Mouse (Mus musculus) erythroblast, embryonic 14.5 days (primary cell): ENCODE results near the gene Dab2ip. TPM values are rescaled to one million over a fixed set of nuclear protein-coding genes. Genes with fewer than 3 reads are reported as not detected.

Experiments used
- H3K27me3 ChIP-seq: 2 replicates; pipeline ENCODE4 v1.6.1; 2012; ENCODE audit warnings: inconsistent platforms; ENCODE audit not compliant: control insufficient read depth
- H3K36me3 ChIP-seq: 2 replicates; pipeline ENCODE4 v1.6.1; 2012; ENCODE audit warnings: mild to moderate bottlenecking, inconsistent platforms; ENCODE audit not compliant: control insufficient read depth
- H3K4me1 ChIP-seq: 2 replicates; pipeline ENCODE4 v1.6.1; 2012; ENCODE audit warnings: inconsistent platforms; ENCODE audit not compliant: control insufficient read depth
- H3K4me3 ChIP-seq: replicated peaks from 2 replicates; pipeline ENCODE3; 2012; ENCODE audit warnings: moderate library complexity, mild to moderate bottlenecking, inconsistent platforms
- H3K9me3 ChIP-seq: 2 replicates; pipeline ENCODE4 v1.6.1; 2012; ENCODE audit warnings: low read length, inconsistent platforms, mixed read lengths; ENCODE audit not compliant: control insufficient read depth
- GATA1 ChIP-seq: IDR thresholded peaks from 2 replicates; pipeline ENCODE4 v1.6.1; 2012; ENCODE audit warnings: low read length, inconsistent platforms, mixed read lengths
- TAL1 ChIP-seq: IDR thresholded peaks from 3 replicates; pipeline ENCODE4 v1.6.1; 2012; ENCODE audit warnings: low read length, inconsistent platforms, mixed read lengths
- polyA plus RNA-seq: library from polyadenylated mRNA; stranded (reverse); fragments of >175 nt; gene quantifications from 2 replicates; pipeline ENCODE4 v1.2.3, GENCODE M21; 2012

Gene Dab2ip
- polyA plus RNA-seq, 1 experiment = 0.20 TPM

DNA sequence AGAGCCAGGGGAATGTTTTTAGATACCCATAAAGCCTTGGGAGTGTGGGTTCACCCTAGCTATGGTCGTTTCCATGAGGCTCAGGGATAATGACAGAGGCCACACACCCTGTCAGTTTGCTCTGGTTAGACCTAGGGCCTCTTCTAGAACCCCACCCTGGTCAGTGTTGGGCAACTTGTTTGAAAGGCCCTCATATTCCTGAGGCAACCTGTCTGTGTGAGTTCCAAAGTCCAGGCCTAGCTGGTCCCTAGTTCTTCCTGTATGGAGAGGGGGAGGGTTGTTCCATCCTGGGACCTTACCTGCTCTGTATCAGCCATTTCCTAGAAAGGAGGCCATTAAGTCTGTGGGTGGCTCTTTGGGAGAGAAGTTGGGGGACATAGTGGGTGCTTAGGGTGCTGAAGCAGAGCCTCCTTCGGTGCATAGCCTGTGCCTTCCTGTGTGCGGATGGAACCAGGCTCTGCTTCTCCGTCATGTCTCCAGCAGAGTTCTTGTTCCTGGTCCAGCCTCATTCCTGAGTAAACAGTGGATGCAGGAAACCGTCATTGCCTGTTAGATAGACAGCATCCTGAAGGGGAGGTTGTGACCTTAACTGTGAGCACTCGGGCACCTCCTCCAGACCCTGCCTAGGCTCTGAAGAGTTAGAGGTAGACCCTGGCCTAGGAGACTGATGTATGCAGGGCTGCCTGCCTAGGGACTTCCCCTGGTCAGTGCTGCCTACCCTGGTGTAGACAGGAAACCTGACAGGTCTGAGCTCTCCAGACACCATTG, 59.0 kb downstream of the Dab2ip start:
- no peaks in the 10 kb centered on the region for H3K9me3 ChIP-seq
- TF ChIP-seq TAL1 = no peak
- H3K4me3 ChIP-seq = no peak overlapping the region
- no peaks in the 10 kb centered on the region; the same call in 1 of the 2 replicates for H3K4me1 ChIP-seq
- peaks cover 21% of the 10 kb centered on the region for H3K27me3 ChIP-seq
- no peaks in the 10 kb centered on the region for H3K36me3 ChIP-seq

GRCm38 (mm10) chr2:35618981-35619380, 60.9 kb downstream of the Dab2ip start:
- H3K4me3 ChIP-seq = no peak overlapping the region
- H3K4me1 ChIP-seq = peaks cover 1% of the 10 kb centered on the region; the same call in 1 of the 2 replicates
- no peaks in the 10 kb centered on the region for H3K9me3 ChIP-seq
- no peak for TF ChIP-seq TAL1
- H3K27me3 ChIP-seq = peaks cover 35% of the 10 kb centered on the region
- H3K36me3 ChIP-seq = no peaks in the 10 kb centered on the region

DNA sequence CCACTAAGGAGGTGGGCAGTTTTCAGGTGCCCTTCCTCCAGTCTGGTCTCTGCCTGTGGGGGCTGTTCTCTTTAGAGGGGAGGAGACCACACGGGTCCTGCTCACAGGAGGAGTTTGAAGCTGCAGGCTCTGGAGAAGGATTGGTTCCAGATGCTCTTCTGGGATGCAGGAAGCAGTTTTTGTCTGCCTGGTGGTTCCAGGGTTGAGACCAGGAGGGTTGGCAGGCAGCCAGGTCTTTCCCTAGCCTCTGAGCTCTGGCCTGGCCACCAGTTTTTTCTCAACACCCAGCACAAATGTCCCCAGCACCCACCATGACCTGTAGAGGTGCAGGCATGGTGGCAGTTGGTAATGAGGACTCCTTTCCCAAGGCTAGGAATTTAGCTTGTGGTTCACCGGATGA, 61.5 kb downstream of the Dab2ip start:
- TF ChIP-seq TAL1 (no peak), GATA1 (no peak)
- Histone ChIP-seq H3K27me3 (peaks cover 35% of the 10 kb centered on the region), H3K4me3 (no peak overlapping the region), H3K4me1 (peaks cover 1% of the 10 kb centered on the region; the same call in 1 of the 2 replicates), H3K36me3 (no peaks in the 10 kb centered on the region), H3K9me3 (no peaks in the 10 kb centered on the region)

DNA sequence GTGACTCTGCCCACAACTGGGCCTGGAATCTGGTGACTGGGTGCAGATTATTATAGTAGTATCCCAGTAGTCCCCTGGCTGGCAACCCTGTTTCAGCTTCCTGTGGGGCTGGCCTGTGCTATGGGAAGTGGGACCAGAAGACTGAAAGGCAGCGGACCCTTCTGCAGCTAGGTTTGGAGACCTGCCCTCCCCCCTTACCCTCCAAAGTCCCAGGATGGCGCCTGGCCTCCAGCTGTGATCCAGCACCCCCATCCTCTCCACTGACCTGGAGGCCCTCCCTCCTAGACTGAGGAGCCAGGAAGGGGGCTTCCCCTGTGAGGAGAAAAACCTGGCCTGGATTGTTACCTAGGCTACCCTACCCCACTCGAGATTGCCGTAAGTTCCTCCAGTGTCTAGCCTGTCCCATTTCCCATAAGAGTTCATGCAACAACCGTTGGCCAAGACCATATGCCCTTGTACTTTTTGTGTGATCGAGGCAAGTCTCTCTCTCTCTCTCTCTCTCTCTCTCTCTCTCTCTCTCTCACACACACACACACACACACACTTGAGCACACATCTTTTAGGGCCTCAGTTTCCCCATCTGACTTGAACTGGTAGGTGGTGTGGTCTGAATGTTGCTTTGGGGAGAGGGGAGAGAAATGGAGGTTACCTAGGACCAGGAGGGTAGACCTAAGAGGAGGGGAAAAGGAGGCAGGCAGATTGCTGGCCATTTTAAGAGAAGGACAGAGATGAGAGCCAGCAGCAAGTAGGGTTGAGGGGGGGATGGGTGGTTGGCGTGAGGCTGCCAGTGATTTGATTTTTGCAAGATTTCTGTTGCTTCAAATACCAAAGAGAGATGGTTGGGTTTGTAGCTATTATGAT, 62.5 kb downstream of the Dab2ip start:
- no peaks in the 10 kb centered on the region for H3K9me3 ChIP-seq
- H3K4me1 ChIP-seq = peaks cover 1% of the 10 kb centered on the region; the same call in 1 of the 2 replicates
- TF ChIP-seq GATA1 (no peak), TAL1 (no peak)
- H3K4me3 ChIP-seq = no peak overlapping the region
- no peaks in the 10 kb centered on the region for H3K36me3 ChIP-seq
- H3K27me3 ChIP-seq = peaks cover 35% of the 10 kb centered on the region

- no peak for TF ChIP-seq GATA1
- no peak for TF ChIP-seq TAL1
- Histone ChIP-seq H3K27me3 (peaks cover 35% of the 10 kb centered on the region), H3K4me3 (no peak overlapping the region), H3K4me1 (peaks cover 1% of the 10 kb centered on the region; the same call in 1 of the 2 replicates), H3K36me3 (no peaks in the 10 kb centered on the region), H3K9me3 (no peaks in the 10 kb centered on the region)
Measured at GRCm38 (mm10) chr2:35621225-35621519, 63.1 kb downstream of the Dab2ip start.

DNA sequence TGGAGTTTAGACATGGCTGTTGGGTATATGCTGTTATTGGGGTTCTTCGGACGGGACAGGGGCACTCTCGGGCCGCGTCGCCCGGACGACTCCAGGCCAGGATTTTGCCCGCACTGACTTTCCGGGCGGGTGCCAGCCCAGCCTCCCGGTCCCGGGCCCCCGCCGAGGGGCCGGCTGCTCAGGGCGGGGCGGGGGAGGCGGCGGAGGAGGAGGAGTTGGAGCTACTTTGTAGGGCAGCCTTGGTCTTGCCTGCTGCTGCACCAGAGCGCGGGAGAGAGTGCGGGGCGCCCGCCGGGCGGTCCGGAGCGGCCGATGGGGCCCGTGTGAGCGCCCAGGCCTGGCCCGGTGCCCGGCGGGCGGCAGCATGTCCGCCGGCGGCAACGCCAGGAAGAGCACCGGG, 63.7 kb downstream of the Dab2ip start:
- H3K36me3 ChIP-seq = no peaks in the 10 kb centered on the region
- peaks cover 35% of the 10 kb centered on the region for H3K27me3 ChIP-seq
- peak overlapping the region; percentile 47 for H3K4me3 ChIP-seq
- H3K4me1 ChIP-seq = peaks cover 1% of the 10 kb centered on the region; the same call in 1 of the 2 replicates
- no peaks in the 10 kb centered on the region for H3K9me3 ChIP-seq
- TF ChIP-seq GATA1 (no peak), TAL1 (no peak)

GRCm38 (mm10) chr2:35622261-35623103, 64.4 kb downstream of the Dab2ip start:
- H3K4me1 ChIP-seq = peaks cover 1% of the 10 kb centered on the region; the same call in 1 of the 2 replicates

GRCm38 (mm10) chr2:35623104-35623377, 65.0 kb downstream of the Dab2ip start:
- H3K27me3 ChIP-seq = peaks cover 35% of the 10 kb centered on the region

More at GRCm38 (mm10) chr2:35622261-35623103, 64.4 kb downstream of the Dab2ip start:
- no peak for TF ChIP-seq TAL1
- TF ChIP-seq GATA1 = no peak
- Histone ChIP-seq H3K27me3 (peaks cover 35% of the 10 kb centered on the region), H3K9me3 (no peaks in the 10 kb centered on the region), H3K4me3 (peak overlapping the region; percentile 47), H3K36me3 (no peaks in the 10 kb centered on the region)

More at GRCm38 (mm10) chr2:35623104-35623377, 65.0 kb downstream of the Dab2ip start:
- Histone ChIP-seq H3K4me3 (no peak overlapping the region), H3K36me3 (no peaks in the 10 kb centered on the region), H3K4me1 (peaks cover 1% of the 10 kb centered on the region; the same call in 1 of the 2 replicates), H3K9me3 (no peaks in the 10 kb centered on the region)
- no peak for TF ChIP-seq TAL1
- no peak for TF ChIP-seq GATA1
